Mouse (Mus musculus) cortical plate, adult 2 months (tissue): ENCODE measurements at regions not wholly inside any gene's neighbourhood (a gene's known extent, or its start where the extent isn't known, plus 50 kb on each side); places are given as distances from the start of the nearest gene placed in this dataset.

Source experiments
- H3K27ac ChIP-seq: fragments of 200-500 bp; 2 replicates; pipeline ENCODE4 v1.5.1; 2012; ENCODE audit warnings: low read length, control low read depth, inconsistent platforms; ENCODE audit not compliant: insufficient read depth
- H3K4me1 ChIP-seq: fragments of 200-500 bp; 2 replicates; pipeline ENCODE4 v1.6.1; 2011; ENCODE audit warnings: low read length; ENCODE audit not compliant: control insufficient read depth, insufficient read depth
- H3K4me3 ChIP-seq: fragments of 200-500 bp; 2 replicates; pipeline ENCODE4 v1.5.1; 2011; ENCODE audit warnings: mild to moderate bottlenecking, low read length, control low read depth; ENCODE audit not compliant: insufficient read depth
- CTCF ChIP-seq: fragments of 200-500 bp; IDR thresholded peaks from 2 replicates; pipeline ENCODE4 v1.5.1; 2011; ENCODE audit warnings: mild to moderate bottlenecking, control low read depth, low read length; ENCODE audit not compliant: insufficient read depth; ENCODE audit errors: extremely low read depth
- POLR2A ChIP-seq: fragments of 200-500 bp; IDR thresholded peaks from 2 replicates; pipeline ENCODE4 v1.6.1; 2011; ENCODE audit warnings: mild to moderate bottlenecking, low read length, control low read depth; ENCODE audit not compliant: insufficient read depth; ENCODE audit errors: extremely low read depth

DNA sequence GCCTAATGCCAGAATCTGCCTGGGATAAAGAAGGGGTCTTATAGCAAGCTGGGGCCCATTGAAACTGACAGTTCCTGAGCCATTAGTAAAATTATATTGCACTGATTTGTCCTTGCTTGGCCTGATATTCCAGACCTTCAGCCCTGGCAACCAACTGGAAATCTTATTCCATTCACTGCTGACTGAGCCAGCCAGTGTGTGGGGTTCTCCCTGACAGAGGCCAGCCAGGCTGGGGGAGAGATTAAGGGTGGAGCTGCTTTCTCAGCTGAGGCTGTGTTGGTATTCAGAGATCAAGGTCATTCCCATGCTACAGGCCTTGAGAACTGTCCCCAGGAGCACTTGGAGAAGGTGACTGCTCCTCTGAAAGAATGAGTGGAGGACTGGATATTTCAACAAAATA, 226.9 kb downstream of the Ar start:
- Histone ChIP-seq H3K4me1 (no peaks in the 10 kb centered on the region), H3K27ac (no peak overlapping the region), H3K4me3 (no peak overlapping the region)
- TF ChIP-seq CTCF (no peak), POLR2A (no peak)

DNA sequence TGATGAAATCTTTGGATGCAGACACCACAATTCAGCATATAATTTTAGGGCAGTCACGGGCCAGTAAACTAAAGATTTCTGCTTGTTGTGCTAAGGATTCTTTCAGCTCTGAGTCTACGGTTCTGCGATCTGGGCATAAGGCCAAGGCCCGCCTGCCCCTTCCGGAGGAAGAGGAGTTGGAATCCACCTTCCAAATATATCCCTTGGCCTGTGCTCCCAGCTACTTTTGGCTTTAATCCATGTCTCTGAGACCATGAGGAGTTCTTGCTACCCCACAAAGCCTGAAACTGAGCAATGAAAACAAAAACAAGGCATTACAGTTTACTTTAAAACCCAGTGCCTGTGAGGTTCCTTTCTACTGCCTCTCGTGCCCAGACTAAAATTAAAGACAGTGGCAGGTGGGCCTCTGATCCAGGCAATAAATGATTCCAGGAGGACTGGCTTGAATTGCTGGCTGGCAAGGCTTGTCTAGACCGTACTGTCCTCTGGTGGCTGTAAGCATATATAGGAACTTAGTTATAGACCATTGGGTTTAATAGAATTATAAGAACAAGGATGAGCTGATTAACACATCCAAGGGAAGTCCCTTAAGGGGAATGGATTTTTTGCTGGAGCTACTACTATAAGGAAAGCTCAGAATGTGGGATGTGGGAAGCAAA, 231.8 kb downstream of the Ar start:
- TF ChIP-seq POLR2A (no peak), CTCF (no peak)
- H3K4me1 ChIP-seq: no peaks in the 10 kb centered on the region
- H3K4me3 ChIP-seq: no peak overlapping the region
- no peak overlapping the region for H3K27ac ChIP-seq

DNA sequence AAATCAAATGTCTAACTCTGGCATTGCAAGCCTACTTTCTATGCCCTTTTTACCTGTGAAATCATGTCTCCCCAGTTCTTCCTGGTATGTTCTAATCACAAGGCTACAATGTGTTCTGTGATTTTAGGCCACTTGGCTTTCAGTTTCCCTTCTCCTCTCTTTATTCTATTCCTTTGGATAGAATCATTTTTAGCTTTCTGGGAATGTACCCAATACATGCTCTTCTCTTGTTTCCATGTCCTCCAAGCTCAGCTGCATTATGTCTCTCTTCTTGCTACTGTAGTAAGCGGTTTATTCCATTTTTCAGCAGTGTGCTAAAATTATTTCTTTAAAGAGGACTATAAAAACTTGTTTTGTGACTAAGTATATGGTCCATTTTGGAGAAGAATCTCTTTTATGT, 235.4 kb downstream of the Ar start:
- Histone ChIP-seq H3K4me3 (no peak overlapping the region), H3K27ac (no peak overlapping the region), H3K4me1 (no peaks in the 10 kb centered on the region)
- no peak for TF ChIP-seq CTCF
- no peak for TF ChIP-seq POLR2A

DNA sequence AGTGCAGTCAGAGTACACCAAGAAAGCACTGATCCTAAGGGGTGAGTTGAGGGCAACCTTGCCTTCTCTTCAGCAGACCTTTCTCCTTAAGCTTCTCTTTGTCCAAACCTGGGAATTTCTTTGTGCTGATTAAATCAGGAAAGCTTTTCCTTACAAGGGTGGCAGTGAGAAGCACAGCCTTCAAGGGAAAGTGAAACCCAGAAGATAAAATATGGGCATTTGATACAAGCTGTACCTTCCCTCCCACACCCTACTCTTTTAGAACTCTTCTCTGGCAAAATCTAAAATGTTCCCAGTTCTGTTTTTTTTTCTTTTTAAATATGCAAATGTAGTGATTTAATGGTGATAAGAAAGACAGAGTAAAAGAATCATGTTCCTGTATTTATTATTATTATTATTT, 243.8 kb downstream of the Ar start:
- TF ChIP-seq POLR2A (no peak), CTCF (no peak)
- peaks cover 2% of the 10 kb centered on the region; the same call in 1 of the 2 replicates for H3K4me1 ChIP-seq
- peak overlapping the region; percentile 56; the same call in 1 of the 2 replicates for H3K27ac ChIP-seq
- no peak overlapping the region for H3K4me3 ChIP-seq

- TF ChIP-seq POLR2A (no peak), CTCF (no peak)
- Histone ChIP-seq H3K4me3 (no peak overlapping the region), H3K27ac (no peak overlapping the region), H3K4me1 (no peaks in the 10 kb centered on the region)
Measured at GRCm38 (mm10) chrX:98409090-98409489, 260.5 kb downstream of the Ar start.

DNA sequence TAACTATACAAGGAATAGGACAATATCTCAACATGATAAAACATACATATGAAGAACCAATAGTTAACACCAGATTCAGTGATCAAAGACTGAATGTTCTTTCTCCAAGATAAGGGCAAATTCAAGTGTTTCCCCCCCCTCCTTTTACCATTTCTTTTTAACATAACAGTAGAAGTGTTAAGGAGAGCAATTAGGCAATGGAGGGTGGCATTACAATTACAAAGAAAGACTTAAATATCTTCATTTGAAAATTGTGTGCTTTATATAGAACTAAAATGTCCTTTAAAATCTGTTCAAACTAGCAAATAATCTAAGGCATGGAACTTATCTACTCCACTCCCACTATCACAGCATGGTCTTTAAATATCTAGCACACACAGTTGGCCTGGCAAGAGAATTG, 270.9 kb downstream of the Ar start:
- no peak overlapping the region for H3K4me3 ChIP-seq
- TF ChIP-seq POLR2A (no peak), CTCF (no peak)
- H3K4me1 ChIP-seq: no peaks in the 10 kb centered on the region
- H3K27ac ChIP-seq: no peak overlapping the region

DNA sequence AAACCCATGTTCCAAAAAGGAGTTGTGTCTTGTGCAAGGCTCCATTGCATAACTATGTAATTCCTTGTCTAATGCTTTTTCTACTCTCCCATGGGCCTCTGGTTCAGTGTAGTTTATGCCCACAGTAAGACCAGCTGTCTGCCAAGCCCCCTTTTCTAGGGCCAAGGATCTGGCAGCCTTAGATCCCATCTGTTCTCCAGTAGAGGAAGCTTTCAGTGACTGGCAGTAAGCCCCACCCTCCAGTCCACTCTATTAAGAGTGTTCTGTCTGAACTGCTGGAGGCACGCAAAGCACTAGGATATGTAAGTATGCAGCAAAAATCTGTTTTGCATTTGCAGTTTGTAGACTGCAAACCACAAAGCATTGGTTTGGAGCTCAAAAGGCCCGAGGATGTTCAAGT, 303.5 kb downstream of the Ar start:
- no peak for TF ChIP-seq POLR2A
- no peak for TF ChIP-seq CTCF
- no peak overlapping the region for H3K27ac ChIP-seq
- H3K4me3 ChIP-seq: no peak overlapping the region

DNA sequence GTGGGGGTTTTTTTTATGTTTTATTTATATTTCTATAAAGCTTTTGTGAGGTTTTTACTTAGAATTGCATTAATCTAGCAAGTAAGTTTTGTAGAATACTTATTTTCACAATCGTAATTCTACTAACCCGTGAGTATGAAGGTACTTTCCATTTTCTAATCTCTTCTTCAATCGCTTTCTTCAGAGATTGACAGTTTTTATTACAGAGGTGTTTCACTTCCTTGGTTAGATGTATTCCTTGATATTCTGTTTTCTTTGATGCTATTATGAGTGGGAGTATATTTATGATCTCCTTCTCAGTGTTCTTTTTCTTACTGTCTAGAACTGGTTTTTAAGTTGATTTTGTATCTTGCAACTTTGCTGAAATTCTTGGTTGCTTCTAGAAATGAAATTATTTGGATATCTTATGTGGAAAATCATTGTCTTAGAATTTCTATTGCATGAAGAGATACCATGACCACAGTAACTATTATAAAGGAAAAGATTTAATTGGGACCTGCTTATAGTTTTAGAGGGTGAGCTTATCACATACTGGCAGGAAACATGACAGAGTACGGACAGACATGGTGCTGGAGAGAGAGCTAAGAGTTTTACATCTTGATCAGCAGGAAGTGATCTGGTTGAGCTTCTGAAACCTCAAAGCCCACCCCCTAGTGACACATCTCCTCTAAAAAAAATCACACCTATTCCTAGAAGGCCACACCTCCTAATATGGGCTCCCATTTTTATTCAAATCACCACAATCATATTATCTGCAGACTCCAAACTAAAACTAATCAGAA, 328.1 kb downstream of the Ar start:
- TF ChIP-seq POLR2A (no peak), CTCF (no peak)
- Histone ChIP-seq H3K4me3 (no peak overlapping the region), H3K27ac (no peak overlapping the region), H3K4me1 (no peaks in the 10 kb centered on the region)

More for the DNA sequence above, 303.5 kb downstream of the Ar start:
- H3K4me1 ChIP-seq: no peaks in the 10 kb centered on the region
